Mouse (Mus musculus) adrenal gland, adult 8-10 months (tissue): Measurements from ENCODE around the gene Rapgef4. TPM values are rescaled to one million over a fixed set of nuclear protein-coding genes. Genes with fewer than 3 reads are reported as not detected.

ENCODE experiments used
- DNase-seq: peaks from one replicate; pipeline ENCODE4 v3.0.0; 2022
- total RNA-seq, 4 experiments: library from RNA; stranded (reverse); gene quantifications; 2 replicates each; pipeline ENCODE4 v1.2.4; 2022

The Rapgef4 gene
- total RNA-seq, 4 experiments from 2014 or later, result 138 to 583 (median 298) TPM

- no peak for DNase-seq
These were observed 170.9 kb downstream of the Rapgef4 start for GRCm38 (mm10) chr2:72151792-72152554.

GRCm38 (mm10) chr2:72152746-72153145, 171.7 kb downstream of the Rapgef4 start:
- no peak for DNase-seq

DNA sequence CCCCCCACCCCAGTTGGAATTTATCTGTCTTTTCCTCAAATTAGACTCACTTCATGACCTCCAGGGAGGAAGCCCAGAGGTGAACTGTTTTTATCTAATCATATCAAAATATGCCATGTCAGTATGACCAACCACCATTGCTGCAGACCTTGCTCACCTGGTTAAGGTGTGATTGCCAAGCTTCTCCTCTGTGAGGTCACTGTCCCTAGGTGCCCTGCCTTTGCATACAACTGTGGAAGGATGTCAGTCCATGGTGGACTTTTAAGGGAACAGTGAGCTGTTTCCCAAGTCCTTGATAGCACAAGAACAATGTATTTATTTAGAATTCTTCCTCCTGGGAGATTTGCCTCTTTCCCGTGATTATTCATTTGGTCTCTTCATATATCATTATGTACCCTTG, 172.8 kb downstream of the Rapgef4 start:
- no peak for DNase-seq

DNA sequence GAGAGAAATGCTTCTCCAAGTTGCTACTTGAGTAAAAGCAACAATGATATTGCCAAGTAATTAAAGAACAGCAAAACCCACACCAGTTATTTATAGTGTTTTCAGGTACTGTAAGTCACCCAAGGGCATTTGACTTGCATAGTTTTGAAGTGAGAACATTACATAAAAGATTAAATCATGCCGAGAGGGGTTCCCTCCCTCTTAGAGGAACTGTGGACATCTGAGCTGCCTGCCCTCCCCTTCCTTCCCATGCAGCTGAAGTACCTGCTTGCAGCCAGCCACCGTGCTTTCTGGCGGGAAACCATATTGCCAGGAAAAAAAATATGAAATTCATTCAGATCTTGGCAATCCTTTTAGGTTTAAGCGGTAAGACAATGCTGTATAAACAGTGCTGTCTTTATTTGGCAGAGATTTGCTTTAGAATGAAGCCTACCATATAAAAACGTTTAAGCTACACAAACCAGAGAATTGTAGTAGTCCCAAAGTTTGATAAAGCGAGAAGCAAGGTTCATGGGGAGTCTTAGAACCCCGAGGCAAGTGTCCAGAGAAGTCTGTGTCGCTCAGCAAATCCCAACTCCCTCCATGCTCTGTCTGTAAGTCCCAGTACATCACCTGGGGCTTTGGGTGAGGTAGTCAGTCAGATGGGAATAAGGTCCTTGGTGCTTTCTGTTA, 174.2 kb downstream of the Rapgef4 start:
- DNase-seq, result no peak

DNA sequence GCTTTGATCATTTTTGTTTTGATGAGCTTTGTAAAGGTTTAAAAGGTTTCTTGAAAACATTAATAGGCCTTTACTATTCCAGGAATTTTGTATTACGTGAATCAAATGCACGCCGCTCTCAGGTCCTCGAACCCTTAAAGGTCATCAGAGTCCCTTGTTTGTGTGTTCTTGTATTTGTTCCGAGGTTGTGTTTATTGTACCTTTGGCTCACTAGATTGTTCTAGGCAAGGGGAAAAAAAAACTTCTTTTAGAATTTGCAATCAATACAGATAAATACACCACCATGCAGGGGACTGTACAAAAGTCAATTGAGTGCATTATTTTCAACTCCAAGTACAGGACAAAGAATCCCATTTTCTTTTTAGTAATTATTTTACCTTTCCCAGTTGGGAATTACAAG, 175.4 kb downstream of the Rapgef4 start:
- no peak for DNase-seq

DNA sequence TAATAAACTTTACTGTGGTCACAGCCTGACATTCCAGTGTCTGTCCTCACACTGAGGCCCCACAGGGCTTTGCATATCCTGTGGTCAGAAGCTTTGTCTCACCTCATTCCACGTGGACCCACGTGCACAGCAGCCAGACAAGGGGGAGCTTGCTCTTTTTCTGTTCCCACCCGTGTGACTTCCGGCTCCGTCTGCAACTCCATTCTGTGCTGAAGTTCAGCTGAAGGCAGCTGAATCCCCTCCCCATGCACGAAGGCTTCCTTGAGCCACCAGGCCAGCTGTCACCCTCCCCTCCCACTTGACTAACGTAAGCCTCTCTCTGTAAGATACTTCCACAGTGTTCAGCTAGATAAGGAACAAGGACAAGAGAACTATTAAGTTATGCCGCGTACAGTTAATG, 176.5 kb downstream of the Rapgef4 start:
- DNase-seq, result no peak

DNA sequence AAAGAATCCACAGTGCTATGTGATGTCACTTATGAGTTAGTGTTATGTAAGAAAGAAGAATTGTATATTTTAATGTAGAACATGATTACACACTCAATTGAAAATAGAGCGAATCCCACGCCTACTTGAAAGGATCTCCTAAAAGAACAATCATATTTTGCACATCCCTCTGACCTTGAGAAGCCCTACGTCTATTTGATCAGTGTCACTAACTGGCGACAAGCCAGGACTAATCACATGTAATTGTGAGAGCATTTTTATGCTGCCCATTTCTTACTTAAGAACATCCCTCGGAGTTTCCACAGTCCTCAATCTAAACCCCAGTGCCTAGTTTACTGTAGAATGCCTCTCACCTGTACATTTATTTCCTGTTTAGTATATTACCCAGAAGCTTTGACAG, 177.0 kb downstream of the Rapgef4 start:
- no peak for DNase-seq

- no peak for DNase-seq
These were observed 177.7 kb downstream of the Rapgef4 start for GRCm38 (mm10) chr2:72158691-72159225.

DNA sequence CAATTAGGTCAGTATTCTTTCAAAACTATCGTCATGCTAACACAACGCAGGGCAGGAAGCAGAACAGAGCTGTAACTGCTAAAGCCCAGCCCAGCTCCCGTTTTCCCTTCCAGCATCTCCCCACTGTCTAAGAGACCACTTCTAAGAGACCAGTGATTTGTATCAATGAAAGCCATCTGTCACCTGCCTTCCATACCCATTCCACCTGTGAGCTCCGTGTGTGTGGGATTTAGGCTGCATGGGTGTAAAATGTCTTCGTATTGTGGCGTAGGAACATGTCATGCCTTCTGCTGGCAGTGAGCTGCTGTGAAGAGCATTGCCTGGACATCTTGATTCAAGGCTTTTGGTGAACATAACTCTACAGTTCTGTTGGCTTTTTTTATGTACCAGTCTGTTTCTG, 178.2 kb downstream of the Rapgef4 start:
- no peak for DNase-seq

DNA sequence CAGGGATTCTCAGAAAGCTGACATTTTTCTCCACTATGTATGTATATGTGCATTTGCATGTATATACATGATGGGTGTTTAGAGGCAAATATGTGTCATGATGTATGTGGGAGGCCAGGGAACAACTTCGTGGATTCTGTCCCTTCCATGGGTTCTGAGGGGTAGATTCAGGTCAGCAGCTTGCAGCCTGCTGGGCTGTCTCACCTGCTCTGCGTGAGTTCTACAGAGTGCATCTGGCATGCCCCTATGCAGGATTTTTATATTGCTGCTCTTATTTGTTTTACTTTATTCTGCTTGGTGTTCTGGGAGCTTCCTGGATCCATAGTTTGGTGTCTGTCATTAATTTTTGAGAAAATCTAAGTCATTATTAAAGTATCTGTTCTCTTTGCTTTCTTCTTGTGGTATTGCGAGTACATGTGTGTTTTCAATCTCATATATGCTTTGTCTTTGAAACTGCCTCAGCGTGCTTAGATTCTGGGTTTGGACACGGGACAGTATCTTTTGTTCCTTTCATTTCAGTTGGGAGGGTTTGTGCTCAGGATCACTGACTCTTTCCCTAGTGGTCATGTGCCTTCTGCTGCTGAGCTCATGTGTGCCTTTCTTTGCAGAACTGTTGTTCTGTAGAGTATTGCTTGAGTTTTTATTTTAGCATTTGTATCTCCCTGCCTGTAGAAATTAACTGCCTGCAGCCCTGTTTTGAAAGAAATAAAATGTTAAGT, 184.3 kb downstream of the Rapgef4 start:
- no peak for DNase-seq

DNA sequence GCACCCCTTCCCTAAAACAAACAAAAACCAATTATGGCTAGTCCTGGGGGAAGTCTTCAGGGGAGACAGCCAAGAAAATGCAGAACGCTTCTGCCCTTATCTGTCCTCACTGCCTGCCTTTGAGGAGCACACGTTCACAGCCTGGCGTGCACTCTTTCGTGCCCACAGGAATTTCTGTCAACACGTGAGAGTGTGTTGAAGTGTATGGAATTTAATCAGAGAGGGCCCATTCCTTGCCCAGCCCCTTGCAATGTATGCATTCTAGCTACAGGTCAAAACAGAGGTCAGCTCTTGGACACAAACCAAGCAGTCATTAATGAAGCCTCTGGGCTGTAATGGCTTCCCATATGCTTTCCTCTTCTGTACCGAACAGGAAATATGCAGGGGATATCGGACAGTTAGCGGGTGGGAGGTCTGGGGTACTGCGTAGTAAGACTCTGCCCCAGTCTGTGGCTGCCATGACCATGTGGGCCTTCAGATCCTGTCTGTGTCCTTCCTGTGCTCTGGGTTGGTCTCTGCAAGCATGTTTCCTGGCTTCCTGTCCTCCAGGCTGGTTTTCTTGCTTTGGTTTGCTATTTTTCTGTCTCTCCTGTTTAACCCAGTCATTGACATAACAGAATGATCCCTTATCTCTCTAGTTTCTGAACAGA, 188.5 kb downstream of the Rapgef4 start:
- DNase-seq, result no peak

- DNase-seq, result no peak
These were observed 189.5 kb downstream of the Rapgef4 start for GRCm38 (mm10) chr2:72170546-72170945.

- DNase-seq, result no peak
These were observed 190.2 kb downstream of the Rapgef4 start for GRCm38 (mm10) chr2:72171204-72171603.

- DNase-seq, result no peak
These were observed 192.0 kb downstream of the Rapgef4 start for GRCm38 (mm10) chr2:72173010-72173409.

GRCm38 (mm10) chr2:72173844-72174243, 192.8 kb downstream of the Rapgef4 start:
- no peak for DNase-seq

DNA sequence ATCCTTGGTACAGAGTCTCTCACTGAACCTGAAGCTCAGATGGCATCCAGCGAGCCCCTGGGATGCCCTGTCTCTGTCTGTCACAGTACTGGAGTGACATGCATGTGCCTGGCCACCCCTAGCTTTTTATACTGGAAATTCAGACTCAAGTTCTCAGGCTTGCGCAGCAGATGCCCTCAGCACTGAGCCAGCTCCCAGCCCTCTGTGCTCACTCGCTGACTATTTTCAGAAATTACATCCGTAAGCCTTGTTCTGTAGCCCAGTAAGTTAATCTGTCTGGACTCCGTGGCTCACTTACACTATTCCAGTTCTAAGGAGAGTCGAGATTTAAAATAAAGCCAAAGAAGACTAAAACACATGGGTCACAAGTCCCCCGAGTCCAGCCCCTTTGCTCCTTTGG, 194.5 kb downstream of the Rapgef4 start:
- DNase-seq, result no peak

DNA sequence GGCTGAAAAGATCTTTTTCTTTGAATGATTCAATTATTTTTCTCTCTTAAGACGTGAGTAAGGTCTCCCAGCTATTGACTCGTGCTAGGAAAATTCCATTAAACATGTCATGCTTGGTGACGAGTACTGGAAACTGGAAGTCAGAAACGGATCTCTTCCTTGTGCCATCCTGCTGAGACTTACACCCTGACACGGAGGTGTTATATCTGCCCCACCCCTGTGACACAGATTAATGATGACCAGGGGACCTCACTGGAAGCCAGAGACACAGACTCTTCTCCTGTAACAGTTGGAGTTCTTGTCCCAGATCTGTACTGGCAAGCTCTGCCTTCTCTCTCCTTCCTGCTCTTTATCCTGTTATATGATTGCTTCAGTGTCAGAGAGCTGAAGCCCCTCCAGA, 194.9 kb downstream of the Rapgef4 start:
- DNase-seq, result no peak

DNA sequence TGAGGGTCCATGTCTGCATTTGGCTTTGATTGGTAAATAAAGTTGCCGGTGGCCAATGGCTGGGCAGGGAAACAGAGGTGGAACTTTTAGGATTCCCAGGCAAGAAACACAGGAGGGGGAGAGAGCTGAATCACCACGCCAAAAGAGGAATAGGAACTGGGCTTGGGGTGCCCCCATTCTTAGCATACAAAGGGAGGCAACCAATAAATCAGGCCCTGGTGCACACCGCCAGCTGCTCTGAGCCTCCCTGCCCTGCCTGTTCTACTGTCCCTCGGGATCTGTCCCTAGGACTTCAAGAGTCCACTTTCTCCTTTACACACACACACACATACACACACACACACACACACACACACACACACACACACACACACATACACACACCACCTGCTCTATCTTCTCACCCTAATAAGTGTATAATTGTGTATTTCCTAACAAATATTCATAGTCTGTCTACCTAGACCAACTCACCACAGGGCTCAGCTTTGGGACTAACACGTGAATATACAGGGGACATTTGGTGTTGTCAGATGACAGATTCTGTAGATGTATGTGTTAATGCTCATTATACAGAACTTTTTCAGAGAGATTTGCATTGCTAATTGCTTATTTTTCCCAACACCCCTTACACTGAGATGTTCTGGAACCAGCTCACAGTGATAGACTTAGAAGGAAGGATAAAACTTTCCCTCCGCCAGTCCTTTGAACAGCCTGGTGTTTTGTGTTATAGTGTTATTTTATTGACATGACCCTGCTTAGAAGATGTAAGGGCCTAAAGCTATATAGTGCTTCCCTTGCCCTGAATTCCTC, 196.4 kb downstream of the Rapgef4 start:
- DNase-seq, result no peak

DNA sequence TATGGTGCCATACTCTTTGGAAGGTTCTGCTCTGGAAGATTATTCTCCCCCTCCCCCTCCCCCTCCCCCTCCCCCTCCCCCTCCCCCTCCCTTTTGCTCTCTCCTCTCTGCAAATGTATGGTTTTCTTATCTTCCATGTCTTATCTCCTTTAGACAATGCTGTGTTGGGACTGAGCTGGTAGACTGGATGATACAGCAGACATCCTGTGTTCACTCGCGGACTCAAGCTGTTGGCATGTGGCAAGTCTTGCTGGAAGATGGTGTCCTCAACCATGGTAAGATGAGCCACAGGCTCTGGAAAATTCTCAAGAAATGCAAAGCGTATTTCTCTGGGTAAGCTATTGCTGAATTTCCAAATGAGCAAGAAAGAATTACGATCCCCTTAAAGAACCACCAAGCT, 197.0 kb downstream of the Rapgef4 start:
- no peak for DNase-seq

DNA sequence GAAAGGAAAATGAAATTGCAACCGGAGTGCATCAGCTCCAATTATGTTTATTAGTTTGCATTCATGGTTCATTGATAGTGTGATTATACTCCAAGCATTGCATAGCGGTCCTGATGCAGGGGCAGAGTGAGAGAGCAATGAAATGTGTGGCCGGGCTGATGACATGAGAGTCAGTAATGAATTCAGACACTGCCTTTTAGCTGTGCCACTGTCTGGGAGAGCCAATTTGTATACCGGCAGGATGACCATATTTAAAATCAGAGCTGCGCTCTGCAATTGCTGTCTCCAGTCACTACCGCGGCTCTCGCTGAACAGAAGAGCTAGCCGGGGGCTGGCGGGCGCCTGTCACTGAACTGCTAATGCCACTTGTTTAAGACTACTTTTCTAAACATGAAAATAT, 197.5 kb downstream of the Rapgef4 start:
- no peak for DNase-seq

DNA sequence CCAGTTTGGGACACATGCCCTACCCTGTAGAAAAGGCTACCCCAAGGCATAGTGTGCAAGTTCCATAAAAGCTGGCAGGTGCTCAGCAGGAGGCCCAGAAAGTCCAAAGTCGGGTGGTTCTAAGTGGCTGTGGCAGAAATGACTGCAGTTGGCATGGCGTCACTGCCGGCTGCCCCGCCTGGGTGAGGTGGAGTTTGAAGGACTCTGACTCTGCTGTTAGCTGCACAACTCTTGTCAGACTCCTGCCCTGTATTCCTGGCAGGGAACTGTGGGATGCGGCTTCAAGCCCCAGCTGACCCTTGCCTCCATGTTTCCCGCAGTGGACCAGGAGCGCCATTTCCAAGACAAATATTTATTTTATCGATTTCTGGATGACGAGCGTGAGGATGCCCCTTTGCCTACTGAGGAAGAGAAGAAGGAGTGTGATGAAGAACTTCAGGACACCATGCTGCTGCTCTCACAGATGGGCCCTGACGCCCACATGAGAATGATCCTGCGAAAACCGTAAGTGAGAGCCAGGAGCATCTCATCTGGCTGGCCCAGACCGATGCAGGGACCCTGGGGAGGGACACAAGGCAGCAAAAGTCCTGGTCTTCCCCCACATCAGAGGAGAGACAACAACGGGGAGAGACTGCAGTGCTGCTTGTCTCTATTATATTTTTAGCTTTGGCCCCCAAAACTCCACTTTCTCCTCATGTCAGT, 198.7 kb downstream of the Rapgef4 start:
- no peak for DNase-seq
